Mouse (Mus musculus) left cerebral cortex, adult 11 months (tissue): Measurements from ENCODE around the gene Doc2g.

Source experiments
- DNase-seq: peaks from one replicate; pipeline ENCODE4 v3.0.0; 2022; ENCODE audit warnings: low spot score

Gene Doc2g

DNA sequence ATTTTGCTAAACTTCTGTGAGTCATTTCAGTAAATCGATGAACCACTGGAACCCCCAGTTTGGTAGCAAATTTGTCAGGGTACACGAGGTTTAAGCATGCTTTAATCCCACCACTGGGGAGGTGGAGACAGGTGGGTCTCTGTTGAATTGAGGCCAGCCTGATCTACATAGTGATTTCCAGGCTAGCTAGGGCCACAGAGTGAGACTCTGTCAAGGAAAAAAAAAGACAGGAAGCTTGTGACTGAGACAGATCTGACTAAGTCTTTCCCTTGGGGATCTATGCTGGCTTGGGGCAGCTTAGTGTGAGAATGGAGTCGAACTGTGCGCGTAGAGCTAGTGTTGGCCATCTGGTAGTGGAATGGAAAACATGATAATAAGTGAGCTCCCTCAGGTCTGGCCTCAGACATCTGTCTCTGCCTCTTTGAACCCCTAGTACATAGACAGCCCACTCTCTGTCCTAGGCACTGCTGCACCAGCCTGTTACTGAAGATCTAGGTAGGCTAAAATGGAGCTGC lies 49.5 kb downstream of the Doc2g start:
- no peak for DNase-seq

DNA sequence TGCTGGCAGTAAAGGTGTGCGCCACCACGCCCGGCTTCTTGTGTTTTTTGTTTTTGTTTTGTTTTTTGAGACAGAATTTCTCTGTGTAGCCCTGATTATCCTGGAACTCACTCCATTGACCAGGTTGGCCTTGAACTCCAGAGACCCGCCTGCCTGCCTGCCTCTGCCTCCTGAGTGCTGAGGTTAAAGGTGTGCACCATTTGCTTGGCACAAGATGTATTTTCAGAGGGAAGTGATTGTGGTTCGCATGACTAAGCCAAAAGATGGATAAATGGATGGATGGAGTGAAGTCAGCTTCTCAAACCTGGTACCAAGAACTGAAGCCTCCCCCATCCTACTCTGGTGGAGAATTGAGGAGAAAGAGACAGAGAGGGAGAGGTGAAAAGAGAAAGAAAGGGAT lies 51.5 kb downstream of the Doc2g start:
- no peak for DNase-seq

DNA sequence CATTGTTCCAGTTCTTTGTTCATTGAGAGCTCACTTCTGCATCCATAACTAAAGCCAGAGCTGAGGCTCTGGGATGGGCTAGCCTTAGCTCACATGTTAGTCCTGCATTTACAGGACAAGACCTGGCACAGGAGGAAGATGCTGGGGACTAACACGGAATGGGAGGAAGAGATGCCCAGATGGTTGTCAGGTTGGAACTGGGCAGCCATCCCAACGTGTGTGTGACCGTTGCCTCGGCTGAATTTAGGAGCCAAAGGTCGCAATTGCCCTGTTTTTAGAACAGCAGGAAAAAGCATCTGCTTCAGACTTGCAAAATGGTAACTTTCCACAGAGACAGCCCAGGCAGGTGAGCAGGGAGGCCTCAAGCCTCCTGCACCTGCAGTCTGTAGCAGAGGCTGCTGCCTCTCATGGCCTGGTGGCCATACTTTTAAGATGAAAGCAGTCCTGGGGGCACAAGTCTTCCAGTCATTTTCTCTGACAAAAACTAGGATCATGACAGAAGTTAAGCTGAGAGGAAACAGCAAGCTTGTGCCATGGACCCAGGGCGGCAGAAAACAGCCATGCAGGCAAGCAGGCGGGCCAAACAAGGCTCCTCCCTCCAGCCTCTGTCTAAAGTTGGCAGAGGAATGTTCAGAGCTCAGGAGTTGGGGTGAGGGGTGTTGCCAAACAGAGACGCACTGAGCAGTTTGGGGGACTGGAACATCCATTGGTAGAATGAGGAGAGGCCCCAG lies 52.3 kb downstream of the Doc2g start:
- DNase-seq, result no peak

DNA sequence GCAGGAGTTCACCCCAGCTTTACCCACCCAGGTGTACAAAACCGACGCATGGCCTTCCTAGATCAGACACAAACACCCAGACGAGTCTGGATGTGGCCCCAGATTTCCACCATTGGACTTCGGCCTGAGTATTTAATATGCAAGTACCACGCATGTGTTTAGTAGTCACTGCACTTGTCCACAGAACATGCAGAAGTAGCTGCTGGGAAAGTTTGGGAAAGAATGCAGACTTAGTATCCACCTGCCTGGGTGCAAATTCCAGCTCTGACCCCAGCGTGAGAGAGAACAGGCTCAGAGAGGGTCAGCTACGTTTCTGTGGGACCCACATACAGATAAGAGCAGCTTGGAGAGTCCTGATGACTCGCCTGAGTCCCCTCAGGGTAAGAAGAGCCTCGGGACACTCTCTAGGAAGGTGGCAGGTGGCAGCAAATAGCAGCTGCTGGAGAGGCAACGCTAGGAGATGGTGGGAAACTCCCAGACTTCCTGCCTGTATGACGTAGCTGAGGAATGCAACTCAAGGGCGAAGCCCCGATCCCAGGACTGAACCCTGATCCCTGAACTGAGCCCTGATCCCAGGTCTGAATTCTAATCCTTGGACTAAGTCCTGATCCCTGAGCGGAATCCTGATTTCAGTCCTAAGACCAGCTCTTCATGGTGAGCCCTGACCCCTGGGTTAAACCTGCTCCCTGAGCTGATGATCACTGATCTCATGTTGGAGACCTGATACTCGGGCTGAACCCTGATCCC lies 53.0 kb downstream of the Doc2g start:
- no peak for DNase-seq
